Mouse (Mus musculus) spleen, adult 2 months (tissue): ENCODE results near the gene Lpp.

Experiments used
- CTCF ChIP-seq: fragments of 200-500 bp; IDR thresholded peaks from 2 replicates; pipeline ENCODE4 v1.5.1; 2011; ENCODE audit warnings: mild to moderate bottlenecking, inconsistent platforms; ENCODE audit not compliant: insufficient read depth, insufficient read length, insufficient replicate concordance; ENCODE audit errors: extremely low read depth
- POLR2A ChIP-seq: fragments of 200-500 bp; IDR thresholded peaks from 2 replicates; pipeline ENCODE4 v1.6.1; 2011; ENCODE audit warnings: low read depth, low read length, inconsistent platforms

- TF ChIP-seq CTCF, result no peak
- no peak for TF ChIP-seq POLR2A
Measured at GRCm38 (mm10) chr16:24655116-24655515, 261.8 kb downstream of the Lpp start.
